Mouse (Mus musculus): ENCODE results near the gene Itsn2. TPM values are rescaled to one million over a fixed set of nuclear protein-coding genes. Genes with fewer than 3 reads are reported as not detected.
A peak's percentile ranks its signal among the peaks of the same experiment; 100 is the strongest.

Itsn2 gene
- polyA plus RNA-seq, 1 experiment from 2014 or later, result 26.3 TPM

- H3K9me3 ChIP-seq (ENCODE audit: control insufficient read depth, low read length), result no peaks in the 10 kb centered on the region
- no peaks in the 10 kb centered on the region for H3K27me3 ChIP-seq (ENCODE audit: control insufficient read depth, insufficient read depth, low read length)
- peak overlapping the region; percentile 56 for H3K4me3 ChIP-seq (replicated peaks; ENCODE audit: low read length)
- no peaks in the 10 kb centered on the region for H3K36me3 ChIP-seq (replicated peaks; ENCODE audit: control insufficient read depth, insufficient read depth)
- peak; percentile 74 for ATAC-seq (ENCODE audit: low FRiP score)
- peak overlapping the region; percentile 55; the same call in 1 of the 2 replicates for H3K27ac ChIP-seq
- peaks cover 6% of the 10 kb centered on the region; the same call in 1 of the 2 replicates for H3K4me1 ChIP-seq (replicated peaks; ENCODE audit: control insufficient read depth, insufficient read depth, low read length)
- H3K9ac ChIP-seq, result peak overlapping the region; percentile 86
- H3K4me2 ChIP-seq (replicated peaks), result peak overlapping the region; percentile 64
- under 1% methylated on average over 76 of the region's 80 CpGs for WGBS
- DNase-seq (ENCODE audit: low spot score), result no peak
Observed at GRCm38 (mm10) chr12:4593166-4593929, 910 bp downstream of the Itsn2 start.

GRCm38 (mm10) chr12:4593930-4594391, 1.5 kb downstream of the Itsn2 start:
- H3K4me2 ChIP-seq (replicated peaks), result peak overlapping the region; percentile 64
- peak overlapping the region; percentile 86 for H3K9ac ChIP-seq
- DNase-seq (ENCODE audit: low spot score) (no peak), ATAC-seq (ENCODE audit: low FRiP score) (no peak)
- no peaks in the 10 kb centered on the region for H3K27me3 ChIP-seq (ENCODE audit: control insufficient read depth, insufficient read depth, low read length)
- H3K9me3 ChIP-seq (ENCODE audit: control insufficient read depth, low read length), result no peaks in the 10 kb centered on the region
- WGBS, result 69% methylated on average over 9 of the region's 9 CpGs
- H3K27ac ChIP-seq, result no peak overlapping the region
- peak overlapping the region; percentile 56 for H3K4me3 ChIP-seq (replicated peaks; ENCODE audit: low read length)
- H3K36me3 ChIP-seq (replicated peaks; ENCODE audit: control insufficient read depth, insufficient read depth), result no peaks in the 10 kb centered on the region
- peaks cover 6% of the 10 kb centered on the region; the same call in 1 of the 2 replicates for H3K4me1 ChIP-seq (replicated peaks; ENCODE audit: control insufficient read depth, insufficient read depth, low read length)

- no peak for DNase-seq (ENCODE audit: low spot score)
- WGBS, result 86% methylated on average over 6 of the region's 6 CpGs
- no peak for ATAC-seq (ENCODE audit: low FRiP score)
- Histone ChIP-seq H3K4me1 (replicated peaks; ENCODE audit: control insufficient read depth, insufficient read depth, low read length) (peaks cover 6% of the 10 kb centered on the region; the same call in 1 of the 2 replicates), H3K4me3 (replicated peaks; ENCODE audit: low read length) (no peak overlapping the region), H3K4me2 (replicated peaks) (no peak overlapping the region), H3K27ac (no peak overlapping the region), H3K9ac (no peak overlapping the region), H3K9me3 (ENCODE audit: control insufficient read depth, low read length) (no peaks in the 10 kb centered on the region), H3K36me3 (replicated peaks; ENCODE audit: control insufficient read depth, insufficient read depth) (no peaks in the 10 kb centered on the region), H3K27me3 (ENCODE audit: control insufficient read depth, insufficient read depth, low read length) (no peaks in the 10 kb centered on the region)
Observed at GRCm38 (mm10) chr12:4595055-4595454, 2.6 kb downstream of the Itsn2 start.

- Histone ChIP-seq H3K27ac (no peak overlapping the region), H3K36me3 (replicated peaks; ENCODE audit: control insufficient read depth, insufficient read depth) (no peaks in the 10 kb centered on the region), H3K9ac (no peak overlapping the region), H3K4me2 (replicated peaks) (no peak overlapping the region), H3K4me1 (replicated peaks; ENCODE audit: control insufficient read depth, insufficient read depth, low read length) (peaks cover 3% of the 10 kb centered on the region; the same call in 1 of the 2 replicates), H3K9me3 (ENCODE audit: control insufficient read depth, low read length) (no peaks in the 10 kb centered on the region), H3K27me3 (ENCODE audit: control insufficient read depth, insufficient read depth, low read length) (no peaks in the 10 kb centered on the region), H3K4me3 (replicated peaks; ENCODE audit: low read length) (no peak overlapping the region)
- WGBS, result 64% methylated on average over 8 of the region's 8 CpGs
- ATAC-seq (ENCODE audit: low FRiP score) (no peak), DNase-seq (ENCODE audit: low spot score) (no peak)
Observed at GRCm38 (mm10) chr12:4598666-4599428, 6.4 kb downstream of the Itsn2 start.

- WGBS, result 77% methylated on average over 4 of the region's 4 CpGs
Observed at GRCm38 (mm10) chr12:4599713-4600112, 7.3 kb downstream of the Itsn2 start.

GRCm38 (mm10) chr12:4606625-4607024, 14.2 kb downstream of the Itsn2 start:
- Histone ChIP-seq H3K4me2 (replicated peaks) (no peak overlapping the region), H3K36me3 (replicated peaks; ENCODE audit: control insufficient read depth, insufficient read depth) (no peaks in the 10 kb centered on the region), H3K9me3 (ENCODE audit: control insufficient read depth, low read length) (no peaks in the 10 kb centered on the region), H3K4me3 (replicated peaks; ENCODE audit: low read length) (no peak overlapping the region), H3K9ac (no peak overlapping the region), H3K27me3 (ENCODE audit: control insufficient read depth, insufficient read depth, low read length) (no peaks in the 10 kb centered on the region), H3K27ac (no peak overlapping the region), H3K4me1 (replicated peaks; ENCODE audit: control insufficient read depth, insufficient read depth, low read length) (0 out of 2 replicates have a peak, but pooled peaks cover 4% of the 10 kb centered on the region)
- ATAC-seq (ENCODE audit: low FRiP score) (no peak), DNase-seq (ENCODE audit: low spot score) (no peak)
- WGBS, result 62% methylated on average over 3 of the region's 3 CpGs

More at GRCm38 (mm10) chr12:4599713-4600112, 7.3 kb downstream of the Itsn2 start:
- Histone ChIP-seq H3K27ac (no peak overlapping the region), H3K9me3 (ENCODE audit: control insufficient read depth, low read length) (no peaks in the 10 kb centered on the region), H3K4me1 (replicated peaks; ENCODE audit: control insufficient read depth, insufficient read depth, low read length) (no peaks in the 10 kb centered on the region), H3K4me2 (replicated peaks) (no peak overlapping the region), H3K4me3 (replicated peaks; ENCODE audit: low read length) (no peak overlapping the region), H3K36me3 (replicated peaks; ENCODE audit: control insufficient read depth, insufficient read depth) (no peaks in the 10 kb centered on the region), H3K27me3 (ENCODE audit: control insufficient read depth, insufficient read depth, low read length) (no peaks in the 10 kb centered on the region), H3K9ac (no peak overlapping the region)
- DNase-seq (ENCODE audit: low spot score) (no peak), ATAC-seq (ENCODE audit: low FRiP score) (no peak)

GRCm38 (mm10) chr12:4614722-4615121, 22.3 kb downstream of the Itsn2 start:
- no peaks in the 10 kb centered on the region for H3K27me3 ChIP-seq (ENCODE audit: control insufficient read depth, insufficient read depth, low read length)
- WGBS, result 80% methylated on average over 2 of the region's 2 CpGs
- H3K36me3 ChIP-seq (replicated peaks; ENCODE audit: control insufficient read depth, insufficient read depth), result no peaks in the 10 kb centered on the region
- H3K4me3 ChIP-seq (replicated peaks; ENCODE audit: low read length), result no peak overlapping the region
- DNase-seq (ENCODE audit: low spot score) (no peak), ATAC-seq (ENCODE audit: low FRiP score) (no peak)
- H3K9ac ChIP-seq, result no peak overlapping the region
- H3K9me3 ChIP-seq (ENCODE audit: control insufficient read depth, low read length), result no peaks in the 10 kb centered on the region
- no peak overlapping the region for H3K4me2 ChIP-seq (replicated peaks)
- H3K27ac ChIP-seq, result no peak overlapping the region
- no peaks in the 10 kb centered on the region for H3K4me1 ChIP-seq (replicated peaks; ENCODE audit: control insufficient read depth, insufficient read depth, low read length)

GRCm38 (mm10) chr12:4624201-4624600, 31.8 kb downstream of the Itsn2 start:
- WGBS, result 68% methylated on average over 1 of the region's 1 CpGs

GRCm38 (mm10) chr12:4632957-4633356, 40.5 kb downstream of the Itsn2 start:
- ATAC-seq (ENCODE audit: low FRiP score) (no peak), DNase-seq (ENCODE audit: low spot score) (no peak)
- H3K9ac ChIP-seq, result no peak overlapping the region
- H3K27ac ChIP-seq, result no peak overlapping the region
- H3K9me3 ChIP-seq (ENCODE audit: control insufficient read depth, low read length), result no peaks in the 10 kb centered on the region
- H3K4me1 ChIP-seq (replicated peaks; ENCODE audit: control insufficient read depth, insufficient read depth, low read length), result no peaks in the 10 kb centered on the region
- no peak overlapping the region for H3K4me2 ChIP-seq (replicated peaks)
- H3K4me3 ChIP-seq (replicated peaks; ENCODE audit: low read length), result no peak overlapping the region
- H3K27me3 ChIP-seq (ENCODE audit: control insufficient read depth, insufficient read depth, low read length), result no peaks in the 10 kb centered on the region
- WGBS, result 82% methylated on average over 8 of the region's 8 CpGs
- H3K36me3 ChIP-seq (replicated peaks; ENCODE audit: control insufficient read depth, insufficient read depth), result peaks cover 67% of the 10 kb centered on the region

More at GRCm38 (mm10) chr12:4624201-4624600, 31.8 kb downstream of the Itsn2 start:
- no peak overlapping the region for H3K4me2 ChIP-seq (replicated peaks)
- ATAC-seq (ENCODE audit: low FRiP score), result no peak
- no peak for DNase-seq (ENCODE audit: low spot score)
- H3K27ac ChIP-seq, result no peak overlapping the region
- no peak overlapping the region for H3K4me3 ChIP-seq (replicated peaks; ENCODE audit: low read length)
- H3K4me1 ChIP-seq (replicated peaks; ENCODE audit: control insufficient read depth, insufficient read depth, low read length), result no peaks in the 10 kb centered on the region
- no peaks in the 10 kb centered on the region for H3K9me3 ChIP-seq (ENCODE audit: control insufficient read depth, low read length)
- H3K36me3 ChIP-seq (replicated peaks; ENCODE audit: control insufficient read depth, insufficient read depth), result peaks cover 1% of the 10 kb centered on the region; the same call in 1 of the 2 replicates
- H3K9ac ChIP-seq, result no peak overlapping the region
- no peaks in the 10 kb centered on the region for H3K27me3 ChIP-seq (ENCODE audit: control insufficient read depth, insufficient read depth, low read length)

Measured in hindbrain, embryonic 14.5 days (tissue).